Mouse (Mus musculus): ENCODE data around the gene Cntd1. TPM values are rescaled to one million over a fixed set of nuclear protein-coding genes. Genes with fewer than 3 reads are reported as not detected.

The Cntd1 gene
- polyA plus RNA-seq, 1 experiment from 2014 or later, result 2.0 TPM

GRCm38 (mm10) chr11:101232010-101232839, 46.6 kb upstream of the Cntd1 start:
- peak overlapping the region; percentile 41; the same call in 1 of the 2 replicates for H3K9ac ChIP-seq (ENCODE audit: low read depth, low read length)
- H3K9me3 ChIP-seq (replicated peaks; ENCODE audit: low read length), result no peaks in the 10 kb centered on the region
- ATAC-seq (replicated peaks; ENCODE audit: low FRiP score, low read depth), result peak; percentile 77
- peak; percentile 95 for DNase-seq (ENCODE audit: low spot score)
- WGBS, result 34% methylated on average over 6 of the region's 6 CpGs
- peaks cover 29% of the 10 kb centered on the region for H3K4me1 ChIP-seq (replicated peaks; ENCODE audit: insufficient read depth, low read length)
- TF ChIP-seq CTCF (IDR thresholded peaks at IDR 0.05; ENCODE audit: low read depth), result no peak
- H3K4me2 ChIP-seq (ENCODE audit: low read length), result peak overlapping the region; percentile 55
- H3K27ac ChIP-seq, result peak overlapping the region; percentile 97
- H3K36me3 ChIP-seq (ENCODE audit: insufficient read depth, low read length), result no peaks in the 10 kb centered on the region
- H3K4me3 ChIP-seq (replicated peaks; ENCODE audit: low read depth, low read length), result peak overlapping the region; percentile 19; the same call in 1 of the 2 replicates
- no peaks in the 10 kb centered on the region for H3K27me3 ChIP-seq (ENCODE audit: insufficient read depth, low read length)

- 56% methylated on average over 1 of the region's 1 CpGs for WGBS
- H3K27ac ChIP-seq, result 0 out of 2 replicates have a peak overlapping the region, but pooled peaks have one; percentile 6
- H3K36me3 ChIP-seq (ENCODE audit: insufficient read depth, low read length), result no peaks in the 10 kb centered on the region
These were observed 45.6 kb upstream of the Cntd1 start for GRCm38 (mm10) chr11:101233240-101233639.

GRCm38 (mm10) chr11:101234124-101234523, 44.7 kb upstream of the Cntd1 start:
- ATAC-seq (replicated peaks; ENCODE audit: low FRiP score, low read depth) (no peak), DNase-seq (ENCODE audit: low spot score) (no peak)
- Histone ChIP-seq H3K27me3 (ENCODE audit: insufficient read depth, low read length) (no peaks in the 10 kb centered on the region), H3K4me3 (replicated peaks; ENCODE audit: low read depth, low read length) (no peak overlapping the region), H3K36me3 (ENCODE audit: insufficient read depth, low read length) (no peaks in the 10 kb centered on the region), H3K27ac (0 out of 2 replicates have a peak overlapping the region, but pooled peaks have one; percentile 6), H3K4me1 (replicated peaks; ENCODE audit: insufficient read depth, low read length) (peaks cover 29% of the 10 kb centered on the region), H3K9me3 (replicated peaks; ENCODE audit: low read length) (no peaks in the 10 kb centered on the region), H3K4me2 (ENCODE audit: low read length) (no peak overlapping the region), H3K9ac (ENCODE audit: low read depth, low read length) (no peak overlapping the region)
- no peak for TF ChIP-seq CTCF (IDR thresholded peaks at IDR 0.05; ENCODE audit: low read depth)

More at GRCm38 (mm10) chr11:101233240-101233639, 45.6 kb upstream of the Cntd1 start:
- ATAC-seq (replicated peaks; ENCODE audit: low FRiP score, low read depth) (no peak), DNase-seq (ENCODE audit: low spot score) (no peak)
- no peaks in the 10 kb centered on the region for H3K27me3 ChIP-seq (ENCODE audit: insufficient read depth, low read length)
- H3K4me3 ChIP-seq (replicated peaks; ENCODE audit: low read depth, low read length), result no peak overlapping the region
- no peak overlapping the region for H3K9ac ChIP-seq (ENCODE audit: low read depth, low read length)
- no peaks in the 10 kb centered on the region for H3K9me3 ChIP-seq (replicated peaks; ENCODE audit: low read length)
- H3K4me2 ChIP-seq (ENCODE audit: low read length), result no peak overlapping the region
- no peak for TF ChIP-seq CTCF (IDR thresholded peaks at IDR 0.05; ENCODE audit: low read depth)
- H3K4me1 ChIP-seq (replicated peaks; ENCODE audit: insufficient read depth, low read length), result peaks cover 29% of the 10 kb centered on the region

- H3K36me3 ChIP-seq (ENCODE audit: insufficient read depth, low read length), result no peaks in the 10 kb centered on the region
These were observed 43.4 kb upstream of the Cntd1 start for GRCm38 (mm10) chr11:101235429-101235828.

GRCm38 (mm10) chr11:101236782-101237181, 42.0 kb upstream of the Cntd1 start:
- no peak for TF ChIP-seq CTCF (IDR thresholded peaks at IDR 0.05; ENCODE audit: low read depth)
- Histone ChIP-seq H3K9me3 (replicated peaks; ENCODE audit: low read length) (no peaks in the 10 kb centered on the region), H3K9ac (ENCODE audit: low read depth, low read length) (no peak overlapping the region), H3K27me3 (ENCODE audit: insufficient read depth, low read length) (no peaks in the 10 kb centered on the region), H3K4me3 (replicated peaks; ENCODE audit: low read depth, low read length) (no peak overlapping the region), H3K36me3 (ENCODE audit: insufficient read depth, low read length) (no peaks in the 10 kb centered on the region), H3K4me1 (replicated peaks; ENCODE audit: insufficient read depth, low read length) (peaks cover 9% of the 10 kb centered on the region; the same call in 1 of the 2 replicates), H3K27ac (no peak overlapping the region), H3K4me2 (ENCODE audit: low read length) (no peak overlapping the region)
- ATAC-seq (replicated peaks; ENCODE audit: low FRiP score, low read depth) (no peak), DNase-seq (ENCODE audit: low spot score) (no peak)
- WGBS, result 84% methylated on average over 5 of the region's 5 CpGs

More at GRCm38 (mm10) chr11:101235429-101235828, 43.4 kb upstream of the Cntd1 start:
- Histone ChIP-seq H3K9me3 (replicated peaks; ENCODE audit: low read length) (no peaks in the 10 kb centered on the region), H3K4me2 (ENCODE audit: low read length) (no peak overlapping the region), H3K4me1 (replicated peaks; ENCODE audit: insufficient read depth, low read length) (peaks cover 20% of the 10 kb centered on the region), H3K27ac (no peak overlapping the region), H3K27me3 (ENCODE audit: insufficient read depth, low read length) (no peaks in the 10 kb centered on the region), H3K9ac (ENCODE audit: low read depth, low read length) (no peak overlapping the region), H3K4me3 (replicated peaks; ENCODE audit: low read depth, low read length) (no peak overlapping the region)
- peak; percentile 38; the same call in 1 of the 2 replicates for TF ChIP-seq CTCF (IDR thresholded peaks at IDR 0.05; ENCODE audit: low read depth)
- ATAC-seq (replicated peaks; ENCODE audit: low FRiP score, low read depth), result no peak
- no peak for DNase-seq (ENCODE audit: low spot score)

GRCm38 (mm10) chr11:101238071-101238647, 40.7 kb upstream of the Cntd1 start:
- H3K9me3 ChIP-seq (replicated peaks; ENCODE audit: low read length), result no peaks in the 10 kb centered on the region
- no peaks in the 10 kb centered on the region for H3K36me3 ChIP-seq (ENCODE audit: insufficient read depth, low read length)
- ATAC-seq (replicated peaks; ENCODE audit: low FRiP score, low read depth) (no peak), DNase-seq (ENCODE audit: low spot score) (no peak)
- peak overlapping the region; percentile 66 for H3K27ac ChIP-seq
- TF ChIP-seq CTCF (IDR thresholded peaks at IDR 0.05; ENCODE audit: low read depth), result no peak
- H3K4me3 ChIP-seq (replicated peaks; ENCODE audit: low read depth, low read length), result no peak overlapping the region
- H3K4me2 ChIP-seq (ENCODE audit: low read length), result no peak overlapping the region
- no peak overlapping the region for H3K9ac ChIP-seq (ENCODE audit: low read depth, low read length)
- no peaks in the 10 kb centered on the region for H3K4me1 ChIP-seq (replicated peaks; ENCODE audit: insufficient read depth, low read length)
- WGBS, result 29% methylated on average over 5 of the region's 5 CpGs
- no peaks in the 10 kb centered on the region for H3K27me3 ChIP-seq (ENCODE audit: insufficient read depth, low read length)

Data from kidney, postnatal 0 days (tissue).